Mouse (Mus musculus) urinary bladder, postnatal 10 days (tissue): ENCODE measurements around the gene Gm17428.
"Not testable (repeated sequence)": the region's sequence is repeated elsewhere in the genome, so short reads cannot be mapped to it uniquely, and the experiment has no call there.

Experiments
- DNase-seq: peaks from one replicate; pipeline ENCODE4 v3.0.0; 2022; ENCODE audit warnings: low spot score

Gene Gm17428

DNA sequence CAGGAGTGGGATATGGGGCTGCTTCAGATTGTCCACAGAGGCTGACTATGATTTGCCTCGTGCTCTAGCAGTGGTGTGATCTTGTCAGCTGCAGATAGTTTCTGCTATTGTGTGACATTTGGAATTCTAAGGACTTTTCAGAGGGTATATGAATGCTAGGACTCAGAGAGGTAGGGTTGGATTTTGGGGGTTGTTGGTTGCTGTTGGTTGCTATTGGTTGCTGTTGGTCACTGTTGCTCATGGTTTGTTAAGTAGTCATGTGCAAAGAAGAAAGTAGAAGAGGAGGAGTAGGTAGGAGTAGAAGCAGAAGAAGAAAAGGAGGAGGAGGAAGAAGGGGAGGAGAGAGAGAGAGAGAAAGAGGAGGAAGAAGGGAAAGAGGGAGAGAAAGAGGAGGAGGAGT lies at the start of gene Gm17428:
Gene Gm17428, plus strand, starts transcription at position 301 of the 400 bp plus-strand sequence.
- no peak for DNase-seq

DNA sequence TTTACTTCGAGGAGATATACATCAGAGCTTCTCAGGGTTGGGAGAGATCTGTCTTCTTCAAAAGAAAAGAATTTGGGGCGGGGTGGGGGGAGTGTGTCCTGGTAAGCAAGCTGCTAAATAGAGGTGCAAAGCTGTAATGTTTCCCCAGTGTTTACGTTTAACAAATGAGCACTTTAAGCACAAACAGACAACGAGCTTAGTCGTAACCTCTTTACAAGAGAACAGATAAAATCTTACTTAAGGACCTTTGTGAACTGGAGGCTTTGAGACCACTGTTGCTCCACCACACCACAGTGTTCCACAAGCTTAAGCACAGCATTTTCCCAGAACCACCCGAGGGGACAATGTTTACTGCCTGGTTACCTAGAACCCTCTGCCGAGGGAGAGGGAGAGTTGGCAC lies 49.4 kb upstream of the Gm17428 start:
- no peak for DNase-seq

- no peak for DNase-seq
These were observed 46.9 kb upstream of the Gm17428 start for GRCm38 (mm10) chr14:54929801-54930200.

GRCm38 (mm10) chr14:54930431-54930830 lies 46.3 kb upstream of the Gm17428 start:
- DNase-seq: no peak

- no peak for DNase-seq
These were observed 44.0 kb upstream of the Gm17428 start, which contains the start of gene Il25 for GRCm38 (mm10) chr14:54932645-54933150. Gene Il25 (plus strand): TSS chr14:54932695.

DNA sequence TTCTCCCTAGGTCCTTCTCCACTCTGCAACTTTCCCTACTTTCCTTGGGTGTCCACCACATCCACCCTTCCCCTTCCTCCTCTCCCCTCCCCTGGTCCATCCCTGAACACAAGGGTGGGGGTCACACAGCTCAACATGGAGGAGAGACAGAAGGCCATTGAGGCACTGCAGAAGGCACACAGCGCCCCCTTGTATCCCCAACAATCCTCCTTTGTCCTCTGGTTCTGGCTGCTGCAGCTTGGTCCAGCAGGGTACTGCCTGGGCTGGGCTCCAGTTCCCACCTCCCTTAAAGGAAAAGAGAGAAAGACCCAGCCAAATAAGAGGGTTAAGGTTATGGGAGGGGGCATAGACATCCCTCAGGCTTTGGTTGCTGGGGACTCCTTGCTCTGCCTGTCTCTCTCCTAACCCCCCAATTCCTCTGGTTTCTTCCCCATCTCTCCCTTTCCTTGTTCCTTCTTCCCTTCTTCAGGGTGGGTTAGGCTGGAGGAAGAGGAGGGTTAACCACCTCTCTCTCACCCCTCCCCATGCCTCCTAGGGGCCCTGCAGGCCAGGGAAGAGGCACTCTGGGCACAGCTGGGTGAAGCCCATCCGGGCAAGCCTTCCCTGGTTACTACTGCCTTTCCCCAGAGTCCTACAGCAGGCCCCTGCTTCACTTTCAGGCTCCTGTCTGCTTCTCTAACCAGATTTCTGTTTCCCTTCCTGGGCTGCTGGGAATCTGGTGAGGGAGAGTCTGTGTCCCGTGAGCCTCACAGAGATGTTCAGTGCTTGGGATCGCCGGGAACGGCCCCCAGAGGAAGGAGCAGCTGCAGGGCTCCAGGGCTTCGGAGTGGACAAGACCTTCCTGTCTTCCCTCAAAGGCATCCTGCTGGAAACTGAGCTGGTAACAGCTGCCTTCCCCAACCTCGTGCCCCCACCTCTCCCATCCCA lies 40.6 kb upstream of the Gm17428 start, which contains the start of gene Cmtm5:
Gene Cmtm5, plus strand, starts transcription at position 358 of the 927 bp plus-strand sequence.
- no peak for DNase-seq

- no peak for DNase-seq
These were observed 39.9 kb upstream of the Gm17428 start for GRCm38 (mm10) chr14:54936831-54937160.

GRCm38 (mm10) chr14:54937361-54938182 lies 39.2 kb upstream of the Gm17428 start:
- DNase-seq: no peak

DNA sequence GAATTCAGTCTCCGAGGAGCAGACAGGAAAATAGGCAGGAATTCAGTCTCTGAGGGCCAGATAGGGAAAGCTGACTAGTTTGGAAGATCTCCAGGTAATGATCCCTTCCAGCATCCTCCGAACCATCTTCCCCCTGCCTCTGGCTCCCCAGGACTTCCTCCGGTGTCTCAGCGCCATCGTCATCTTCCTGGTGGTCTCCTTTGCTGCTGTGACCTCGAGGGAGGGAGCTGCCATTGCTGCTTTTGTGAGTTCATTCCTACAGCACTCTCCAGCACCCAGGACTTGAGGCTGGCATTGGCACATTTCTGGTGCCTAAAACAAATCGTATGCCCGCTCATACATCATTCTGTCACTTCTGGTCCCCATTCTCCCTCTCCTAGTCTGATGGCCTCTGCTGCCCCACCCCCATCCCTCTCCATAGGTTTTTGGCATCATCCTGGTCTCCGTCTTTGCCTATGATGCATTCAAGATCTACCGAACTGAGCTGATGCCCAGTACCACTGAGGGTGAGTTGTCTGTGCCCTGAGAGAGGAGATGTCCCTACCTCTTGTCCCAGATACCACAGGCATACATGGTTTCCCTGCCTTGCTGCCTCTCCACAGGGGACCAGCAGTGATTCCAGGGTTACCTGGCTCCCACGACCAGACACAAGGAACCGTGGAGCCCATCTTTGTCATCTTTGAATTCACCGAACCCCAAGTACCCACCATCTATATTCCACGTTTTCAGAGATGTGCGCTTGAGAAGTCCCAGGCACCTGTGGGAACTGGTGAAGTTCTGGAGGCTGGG lies 38.1 kb upstream of the Gm17428 start:
- no peak for DNase-seq

- no peak for DNase-seq
These were observed 37.1 kb upstream of the Gm17428 start for GRCm38 (mm10) chr14:54939434-54940175.

DNA sequence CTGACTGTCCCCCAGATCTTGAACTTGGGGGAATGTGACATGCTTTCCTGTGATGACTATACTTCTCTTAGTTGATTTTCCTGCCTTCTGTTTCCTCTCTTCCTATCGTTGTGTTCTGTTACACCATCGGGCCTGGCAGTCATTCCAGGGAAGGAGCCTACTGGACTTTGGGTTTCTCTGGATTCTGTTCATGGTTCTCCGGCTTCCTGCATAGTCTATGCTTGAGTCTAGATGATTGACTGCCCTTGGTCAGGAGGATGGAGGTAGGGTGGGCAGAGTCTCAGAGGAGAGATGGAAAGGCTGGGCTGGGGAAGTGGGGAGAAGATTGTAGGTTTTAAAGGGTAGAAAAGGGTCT lies 36.6 kb upstream of the Gm17428 start:
- DNase-seq: no peak

DNA sequence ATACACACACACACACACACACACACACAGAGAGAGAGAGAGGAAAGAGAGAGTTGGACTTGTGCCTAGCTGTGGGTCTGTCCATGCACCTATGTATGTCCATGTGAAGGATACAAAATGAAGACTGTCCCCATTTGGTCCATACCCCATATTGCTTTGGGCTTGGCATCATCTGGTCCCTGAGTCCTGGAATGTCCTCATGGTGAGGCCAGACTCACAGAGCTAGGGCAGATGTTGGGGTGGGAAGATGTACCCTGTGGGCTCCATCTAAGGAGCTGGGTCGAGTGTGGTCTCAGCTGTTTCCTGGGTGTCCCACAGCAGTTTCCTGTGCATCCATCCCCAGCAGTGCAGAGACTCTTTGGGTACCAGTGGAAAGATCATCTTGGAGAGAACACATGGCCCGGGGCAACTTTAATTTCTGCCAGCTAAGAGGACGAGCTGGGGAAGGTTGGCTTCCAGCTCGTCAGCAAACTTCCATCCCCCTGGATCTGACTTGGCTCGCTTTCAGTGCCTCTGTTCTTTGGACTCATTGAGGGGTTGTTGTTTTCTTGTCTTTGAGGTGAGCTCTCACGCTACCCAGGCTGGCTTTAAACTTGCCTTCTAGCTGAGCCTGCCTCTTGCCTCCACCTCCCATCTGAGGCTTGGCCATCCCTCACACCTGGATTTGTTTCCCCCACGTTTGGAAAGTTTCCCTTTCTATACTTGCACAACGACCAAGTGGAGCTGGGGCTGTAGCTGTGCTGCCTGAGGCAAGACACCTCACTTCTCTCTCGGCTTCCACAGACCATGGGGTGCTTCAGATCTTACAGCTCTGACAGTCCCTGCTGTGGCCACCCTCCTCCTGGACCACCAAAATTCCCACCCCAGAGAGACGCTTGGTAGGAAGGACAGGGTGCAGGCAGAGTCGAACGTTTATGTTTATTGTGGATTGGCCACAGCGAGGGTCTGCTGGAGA lies 35.4 kb upstream of the Gm17428 start:
- DNase-seq: no peak

DNA sequence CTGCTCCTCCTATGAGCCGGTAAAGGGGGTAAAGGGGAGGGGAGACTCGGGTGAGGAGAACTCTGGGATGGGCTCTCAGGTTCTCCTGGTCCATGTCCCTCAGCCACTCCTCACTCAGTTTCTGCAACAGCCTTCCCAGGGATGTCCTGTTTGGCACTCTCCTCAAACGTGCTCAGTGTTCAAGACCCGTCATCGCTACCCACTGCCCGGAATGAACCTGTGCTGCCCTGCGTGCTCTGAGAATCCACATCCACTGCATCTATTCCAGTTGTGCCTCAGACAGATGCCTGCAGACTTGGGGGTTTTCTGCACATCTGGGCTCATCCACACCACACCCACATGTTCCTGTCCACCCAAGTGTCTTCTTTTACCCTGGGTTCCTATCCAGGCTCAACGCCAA lies 34.3 kb upstream of the Gm17428 start:
- DNase-seq: no peak

- DNase-seq: no peak
These were observed 32.8 kb upstream of the Gm17428 start for GRCm38 (mm10) chr14:54943971-54944370.

GRCm38 (mm10) chr14:54944939-54945338 lies 31.8 kb upstream of the Gm17428 start:
- DNase-seq: no peak

DNA sequence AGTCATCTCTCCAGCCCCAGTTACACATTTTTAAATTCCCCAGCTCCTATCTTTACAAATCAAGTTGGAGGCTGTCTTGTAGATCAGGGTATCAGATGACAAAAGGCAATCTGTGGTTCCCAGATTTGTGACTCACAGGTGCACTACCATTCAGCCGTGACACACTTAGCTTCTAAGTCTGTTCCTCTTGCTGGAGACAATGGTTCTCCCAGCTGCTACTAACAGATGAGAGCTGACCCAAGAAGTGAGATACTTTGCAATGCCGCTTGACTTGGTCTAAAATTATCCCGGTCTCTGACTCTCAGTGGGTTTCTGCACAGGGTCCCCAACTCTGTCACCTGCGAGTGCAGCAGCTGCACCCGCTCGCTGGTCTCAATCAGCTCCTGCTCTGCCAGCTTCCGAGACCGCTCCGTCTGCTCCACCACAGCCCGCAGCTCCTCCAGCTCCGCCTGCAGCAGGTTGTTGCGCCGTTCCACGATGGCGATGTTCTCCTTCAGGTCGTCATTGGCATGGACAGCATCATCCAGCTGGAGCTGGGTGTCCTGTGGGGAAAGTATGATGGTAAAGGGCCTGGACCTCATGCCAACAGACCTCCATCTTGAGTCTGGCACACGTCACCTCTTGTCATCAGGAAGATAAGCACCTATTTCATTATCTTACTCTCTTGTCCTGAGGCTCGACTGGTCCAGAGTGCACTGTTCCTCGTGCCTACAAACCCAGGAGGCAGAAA lies 30.6 kb upstream of the Gm17428 start:
- no peak for DNase-seq

- DNase-seq: not testable (repeated sequence)
These were observed 29.7 kb upstream of the Gm17428 start for GRCm38 (mm10) chr14:54947008-54947407.

- no peak for DNase-seq
These were observed 28.0 kb upstream of the Gm17428 start for GRCm38 (mm10) chr14:54948781-54949180.

- DNase-seq: no peak
These were observed 26.2 kb upstream of the Gm17428 start for GRCm38 (mm10) chr14:54950493-54950892.
